Comparison of ENCODE assay signal across 10 mouse cellular contexts in genomic region chr19:57243606-57244005, GRCm38 (mm10).
DNase-seq lines count a peak whose midpoint lies in the region; ATAC-seq lines count a peak whose summit lies in the region.
"Had no signal": no experiment of that assay in that cellular context is flagged by ENCODE, and none has a peak within 500 bp of the region (broad histone marks: within the 10 kb centered on the region; RNA-seq: fewer than 3 reads in every experiment).

No protein-coding gene starts in this region.

- H3K4me3 ChIP-seq in kidney, embryonic 15.5 days (replicated peaks): no peak overlapping the region
- peak overlapping the region; percentile 15; the same call in 1 of the 2 replicates for H3K4me3 ChIP-seq in embryonic facial prominence, embryonic 15.5 days (replicated peaks)

- no peak overlapping the region for H3K27ac ChIP-seq in kidney, embryonic 15.5 days
- H3K27ac ChIP-seq in embryonic facial prominence, embryonic 15.5 days (replicated peaks): peak overlapping the region; percentile 49; the same call in 1 of the 2 replicates

- H3K4me2 ChIP-seq in kidney, embryonic 15.5 days: no peak overlapping the region
- H3K4me2 ChIP-seq in embryonic facial prominence, embryonic 15.5 days (replicated peaks): peak overlapping the region; percentile 27

- intact Hi-C loops in left cerebral cortex, postnatal 36 days (cut with DNase I): no loop called here

- WGBS in kidney, embryonic 15.5 days: 70% methylated on average over 8 of the region's 8 CpGs
- 32% methylated on average over 8 of the region's 8 CpGs for WGBS in embryonic facial prominence, embryonic 15.5 days
- 18% methylated on average over 8 of the region's 8 CpGs for WGBS in large intestine, adult 2 months

- no peak for ATAC-seq in kidney, embryonic 15.5 days (replicated peaks; ENCODE audit: low FRiP score)
- ATAC-seq in embryonic facial prominence, embryonic 15.5 days (ENCODE audit: insufficient number of reproducible peaks, low FRiP score, low TSS enrichment, low read depth): no peak
- no peak for ATAC-seq in frontal cortex, adult (ENCODE audit: low TSS enrichment)
- ATAC-seq: Patski had no signal

- no peaks in the 10 kb centered on the region for H3K36me3 ChIP-seq in kidney, embryonic 15.5 days
- no peaks in the 10 kb centered on the region for H3K36me3 ChIP-seq in embryonic facial prominence, embryonic 15.5 days

- peaks cover 26% of the 10 kb centered on the region for H3K4me1 ChIP-seq in kidney, embryonic 15.5 days
- H3K4me1 ChIP-seq in embryonic facial prominence, embryonic 15.5 days: peaks cover 29% of the 10 kb centered on the region

- no peak overlapping the region for H3K9ac ChIP-seq in kidney, embryonic 15.5 days
- no peak overlapping the region for H3K9ac ChIP-seq in embryonic facial prominence, embryonic 15.5 days

- no peaks in the 10 kb centered on the region for H3K9me3 ChIP-seq in kidney, embryonic 15.5 days (replicated peaks)
- H3K9me3 ChIP-seq in embryonic facial prominence, embryonic 15.5 days (replicated peaks): no peaks in the 10 kb centered on the region

- H3K27me3 ChIP-seq in kidney, embryonic 15.5 days: no peaks in the 10 kb centered on the region
- no peaks in the 10 kb centered on the region for H3K27me3 ChIP-seq in embryonic facial prominence, embryonic 15.5 days
- H3K27me3 ChIP-seq: Patski had no signal

- DNase-seq in kidney, adult 18-20 months: peak; percentile 47
- peak; percentile 74 for DNase-seq in NIH3T3 (ENCODE audit: low read depth)
- peak; percentile 48 for DNase-seq in large intestine, adult 2 months (ENCODE audit: low read depth, low spot score)
- DNase-seq in left cerebral cortex, postnatal 36 days (ENCODE audit: low spot score in 2 of 2): no peak
- no peak for DNase-seq in left cerebral cortex, adult 11 months (ENCODE audit: low spot score)
- DNase-seq: cerebellum, adult 8-10 months had no signal

Comparison
In these comparisons a context has a peak if more than half of its experiments do, and no peak if none do; other contexts are left out.
1. DNase-seq: peak in kidney, adult 18-20 months (single experiment), NIH3T3 (single experiment) and large intestine, adult 2 months (single experiment); none in left cerebral cortex, postnatal 36 days (0 of 2) and left cerebral cortex, adult 11 months (single experiment).